Mouse (Mus musculus): ENCODE results near the gene Masp1.

DNA sequence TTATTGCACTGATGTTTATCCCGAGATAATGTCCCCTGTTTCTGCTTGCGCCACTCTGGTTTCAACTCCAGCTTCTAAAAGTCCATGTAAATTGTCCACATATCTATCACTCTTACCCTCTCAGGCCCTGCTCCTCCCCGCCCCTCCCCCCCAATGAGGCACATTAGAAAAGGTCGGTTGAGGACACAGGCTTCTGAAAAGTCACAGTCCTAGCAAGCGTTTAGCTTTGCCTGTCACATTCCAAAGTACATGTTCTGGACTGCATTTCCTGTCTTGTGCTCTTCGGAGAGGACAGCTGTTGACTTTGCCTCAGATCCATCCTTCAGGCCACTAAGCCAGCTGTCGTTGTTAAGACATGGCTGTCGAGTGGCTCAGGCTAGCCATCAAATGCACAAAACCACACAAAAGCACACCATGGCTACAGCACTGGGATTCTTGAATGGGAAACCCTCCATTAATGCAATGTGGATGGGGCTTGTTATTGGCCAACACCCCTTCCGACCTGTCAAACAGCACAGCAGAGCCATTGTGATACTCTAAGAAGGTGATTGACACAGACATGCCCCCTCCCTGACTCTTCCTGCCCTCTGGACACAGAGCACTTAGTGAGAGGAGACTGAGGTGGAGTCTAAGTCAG lies 103.8 kb downstream of the Masp1 start:
- TF ChIP-seq POLR2A (IDR thresholded peaks at IDR 0.05; ENCODE audit: low read depth, low read length), result no peak
- TF ChIP-seq ZC3H11A (IDR thresholded peaks at IDR 0.05; ENCODE audit: low read depth, low read length), result no peak
- TF ChIP-seq USF2 (conservative IDR thresholded peaks at IDR 0.05; ENCODE audit: low read depth, low read length), result no peak
- no peak for TF ChIP-seq ZKSCAN1 (IDR thresholded peaks at IDR 0.05; ENCODE audit: borderline replicate concordance, low read depth, low read length)
- no peak for TF ChIP-seq SMC3 (IDR thresholded peaks at IDR 0.05; ENCODE audit: low read depth, low read length)
- TF ChIP-seq MAZ (IDR thresholded peaks at IDR 0.05; ENCODE audit: low read depth, low read length), result no peak
- TF ChIP-seq CTCF (conservative IDR thresholded peaks at IDR 0.05 in 1 of 2, IDR thresholded peaks at IDR 0.05 in 1 of 2; ENCODE audit: low read depth in 2 of 2, low read length in 2 of 2), result no peak
- TF ChIP-seq MAFK (IDR thresholded peaks at IDR 0.05; ENCODE audit: insufficient replicate concordance, low read length), result no peak
- no peak for TF ChIP-seq EP300 (IDR thresholded peaks at IDR 0.05; ENCODE audit: low read length)
- TF ChIP-seq JUND (conservative IDR thresholded peaks at IDR 0.05; ENCODE audit: low read depth, low read length), result no peak
- TF ChIP-seq ETS1 (conservative IDR thresholded peaks at IDR 0.05; ENCODE audit: low read depth, low read length), result no peak
